Mouse (Mus musculus) limb, embryonic 10.5 days (tissue): ENCODE data around the gene Nbeal1. TPM values are rescaled to one million over a fixed set of nuclear protein-coding genes. Genes with fewer than 3 reads are reported as not detected.
A peak's percentile ranks its signal among the peaks of the same experiment; 100 is the strongest.

ENCODE experiments used
- DNase-seq: peaks from one replicate; pipeline ENCODE4 v3.0.0-alpha.2; 2017; ENCODE audit warnings: low spot score
- H3K27ac ChIP-seq: fragments of 300-500 bp; sonication (generic); 2 replicates; pipeline ENCODE4 v1.5.1; 2016; ENCODE audit warnings: mild to moderate bottlenecking
- H3K27me3 ChIP-seq: fragments of 300-500 bp; sonication (generic); 2 replicates; pipeline ENCODE4 v1.6.1; 2016; ENCODE audit warnings: low read depth, mild to moderate bottlenecking; ENCODE audit not compliant: poor library complexity, severe bottlenecking
- H3K36me3 ChIP-seq: fragments of 300-500 bp; sonication (generic); 2 replicates; pipeline ENCODE4 v1.6.1; 2016; ENCODE audit warnings: mild to moderate bottlenecking, moderate library complexity
- H3K4me1 ChIP-seq: fragments of 300-500 bp; sonication (generic); 2 replicates; pipeline ENCODE4 v1.6.1; 2016
- H3K4me3 ChIP-seq: fragments of 300-500 bp; sonication (generic); 2 replicates; pipeline ENCODE4 v1.5.1; 2016; ENCODE audit warnings: mild to moderate bottlenecking, moderate library complexity
- H3K9me3 ChIP-seq: fragments of 300-500 bp; sonication (generic); replicated peaks from 2 replicates; pipeline ENCODE4 v1.6.1; 2016; ENCODE audit warnings: mild to moderate bottlenecking
- WGBS: fragments of 180-500 bp; shearing (Covaris S2); methylation state at CpG from one replicate; pipeline ENCODE4 v1.1.7; 2016; 5-methylcytosine and 5-hydroxymethylcytosine counted together
- polyA plus RNA-seq: library from polyadenylated mRNA; unstranded; fragments of >200 nt; fragmentation: Nextera tagmentation; extraction: Ambion mirVana; gene quantifications from 2 replicates; pipeline ENCODE4 v1.2.1, GENCODE M21; 2016

Gene Nbeal1
- polyA plus RNA-seq, 1 experiment from 2014 or later = 8.4 TPM

GRCm38 (mm10) chr1:60196813-60197212 is 16.4 kb downstream of the Nbeal1 start:
- H3K27ac ChIP-seq = no peak overlapping the region
- H3K4me1 ChIP-seq = no peaks in the 10 kb centered on the region
- H3K9me3 ChIP-seq = no peaks in the 10 kb centered on the region
- no peak overlapping the region for H3K4me3 ChIP-seq
- WGBS = 71% methylated on average over 3 of the region's 3 CpGs
- H3K36me3 ChIP-seq = peaks cover 44% of the 10 kb centered on the region
- H3K27me3 ChIP-seq = no peaks in the 10 kb centered on the region
- DNase-seq = no peak

- no peak for DNase-seq
- Histone ChIP-seq H3K9me3 (no peaks in the 10 kb centered on the region), H3K4me3 (no peak overlapping the region), H3K36me3 (peaks cover 64% of the 10 kb centered on the region), H3K27me3 (no peaks in the 10 kb centered on the region), H3K4me1 (no peaks in the 10 kb centered on the region), H3K27ac (no peak overlapping the region)
- 82% methylated on average over 4 of the region's 4 CpGs for WGBS
Observed at GRCm38 (mm10) chr1:60199006-60199405, 18.6 kb downstream of the Nbeal1 start.

DNA sequence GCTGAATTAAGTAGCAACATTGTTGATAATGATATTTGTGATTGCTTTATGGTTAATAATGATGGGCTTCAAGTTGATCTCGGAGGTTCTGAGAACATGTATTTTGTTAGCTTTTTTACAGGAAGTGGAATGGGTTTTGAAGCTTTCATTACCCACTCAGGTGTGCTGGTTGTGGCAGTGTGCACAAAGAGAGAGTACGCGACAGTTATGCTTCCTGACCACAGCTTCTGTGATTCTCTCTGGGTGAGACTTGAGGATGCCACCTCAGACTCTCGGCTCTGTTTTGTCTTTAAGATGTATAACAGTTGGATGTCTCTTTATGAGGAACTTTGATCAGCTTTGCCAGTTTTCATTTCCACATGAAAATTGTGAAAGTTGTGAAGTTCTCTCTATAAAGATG is 55.9 kb downstream of the Nbeal1 start:
- H3K27me3 ChIP-seq = no peaks in the 10 kb centered on the region
- no peaks in the 10 kb centered on the region for H3K9me3 ChIP-seq
- no peaks in the 10 kb centered on the region for H3K4me1 ChIP-seq
- no peak overlapping the region for H3K27ac ChIP-seq
- DNase-seq = no peak
- 95% methylated on average over 4 of the region's 4 CpGs for WGBS
- peaks cover 54% of the 10 kb centered on the region for H3K36me3 ChIP-seq
- H3K4me3 ChIP-seq = no peak overlapping the region

DNA sequence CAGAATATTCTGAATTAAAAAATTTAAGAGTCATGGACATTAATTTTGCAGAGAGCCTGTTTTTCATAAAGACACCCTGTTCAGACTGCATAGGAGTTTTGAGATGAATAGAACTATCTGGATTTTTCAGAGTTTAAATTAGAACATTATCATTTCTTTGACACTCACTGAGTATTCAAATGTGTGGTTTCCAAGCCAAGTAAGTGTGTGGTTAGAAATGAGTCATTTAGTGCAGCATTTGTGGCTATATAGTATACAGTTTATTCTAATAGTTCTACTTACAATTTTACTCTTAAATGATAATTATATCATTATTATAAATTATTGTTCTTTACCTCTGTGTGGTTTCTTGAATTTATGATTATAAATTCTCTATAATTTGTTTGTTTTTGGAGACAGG is 60.0 kb downstream of the Nbeal1 start:
- Histone ChIP-seq H3K4me1 (no peaks in the 10 kb centered on the region), H3K36me3 (peaks cover 50% of the 10 kb centered on the region), H3K27me3 (no peaks in the 10 kb centered on the region), H3K27ac (no peak overlapping the region), H3K4me3 (no peak overlapping the region), H3K9me3 (no peaks in the 10 kb centered on the region)
- DNase-seq = no peak

GRCm38 (mm10) chr1:60268113-60268512 is 87.7 kb downstream of the Nbeal1 start:
- Histone ChIP-seq H3K27ac (no peak overlapping the region), H3K4me3 (no peak overlapping the region), H3K9me3 (no peaks in the 10 kb centered on the region), H3K36me3 (peaks cover 46% of the 10 kb centered on the region), H3K4me1 (no peaks in the 10 kb centered on the region), H3K27me3 (no peaks in the 10 kb centered on the region)
- WGBS = 97% methylated on average over 3 of the region's 3 CpGs
- DNase-seq = no peak

- Histone ChIP-seq H3K27me3 (no peaks in the 10 kb centered on the region), H3K4me3 (no peak overlapping the region), H3K27ac (no peak overlapping the region), H3K9me3 (no peaks in the 10 kb centered on the region), H3K4me1 (no peaks in the 10 kb centered on the region), H3K36me3 (peaks cover 34% of the 10 kb centered on the region)
- DNase-seq = no peak
Observed at GRCm38 (mm10) chr1:60269314-60269713, 88.9 kb downstream of the Nbeal1 start.

DNA sequence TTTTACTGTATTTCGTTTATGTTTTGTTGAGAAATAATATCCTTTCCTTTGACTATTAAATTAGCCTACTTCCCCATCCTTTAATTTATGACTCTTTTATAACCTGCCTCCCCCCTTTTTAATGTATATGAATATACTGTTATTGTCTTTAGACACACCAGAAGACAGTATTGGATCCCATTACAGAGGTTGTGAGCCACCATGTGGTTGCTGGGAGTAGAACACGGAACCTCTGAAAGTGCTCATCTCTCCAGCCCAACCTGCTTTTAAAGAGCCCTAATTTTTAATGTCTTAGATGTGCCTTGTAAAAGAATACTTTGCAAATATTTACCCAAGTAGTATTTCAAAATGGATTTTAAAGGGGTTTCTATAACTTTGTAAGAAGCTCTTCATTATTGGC is 92.1 kb downstream of the Nbeal1 start:
- H3K4me3 ChIP-seq = no peak overlapping the region
- no peaks in the 10 kb centered on the region for H3K4me1 ChIP-seq
- H3K27me3 ChIP-seq = no peaks in the 10 kb centered on the region
- no peak overlapping the region for H3K27ac ChIP-seq
- H3K9me3 ChIP-seq = no peaks in the 10 kb centered on the region
- WGBS = 82% methylated on average over 2 of the region's 2 CpGs
- H3K36me3 ChIP-seq = peaks cover 38% of the 10 kb centered on the region
- no peak for DNase-seq

GRCm38 (mm10) chr1:60293921-60294320 is 113.5 kb downstream of the Nbeal1 start:
- no peak overlapping the region for H3K4me3 ChIP-seq
- 80% methylated on average over 1 of the region's 1 CpGs for WGBS
- no peak for DNase-seq
- no peaks in the 10 kb centered on the region for H3K27me3 ChIP-seq
- H3K4me1 ChIP-seq = no peaks in the 10 kb centered on the region
- H3K36me3 ChIP-seq = peaks cover 66% of the 10 kb centered on the region
- no peak overlapping the region for H3K27ac ChIP-seq
- no peaks in the 10 kb centered on the region for H3K9me3 ChIP-seq

- peaks cover 16% of the 10 kb centered on the region for H3K4me1 ChIP-seq
- no peaks in the 10 kb centered on the region for H3K9me3 ChIP-seq
- H3K27ac ChIP-seq = peak within 1 kb of the TSS; percentile 94
- peak; percentile 92 for DNase-seq
- WGBS = 1% methylated on average over 60 of the region's 60 CpGs
- peaks cover 12% of the 10 kb centered on the region for H3K36me3 ChIP-seq
- H3K4me3 ChIP-seq = peak within 1 kb of the TSS; percentile 75
- H3K27me3 ChIP-seq = no peaks in the 10 kb centered on the region
Observed at GRCm38 (mm10) chr1:60342808-60343629, 162.6 kb downstream of the Nbeal1 start, which contains the start of gene Cyp20a1. Gene Cyp20a1 (plus strand): TSS chr1:60343323.

DNA sequence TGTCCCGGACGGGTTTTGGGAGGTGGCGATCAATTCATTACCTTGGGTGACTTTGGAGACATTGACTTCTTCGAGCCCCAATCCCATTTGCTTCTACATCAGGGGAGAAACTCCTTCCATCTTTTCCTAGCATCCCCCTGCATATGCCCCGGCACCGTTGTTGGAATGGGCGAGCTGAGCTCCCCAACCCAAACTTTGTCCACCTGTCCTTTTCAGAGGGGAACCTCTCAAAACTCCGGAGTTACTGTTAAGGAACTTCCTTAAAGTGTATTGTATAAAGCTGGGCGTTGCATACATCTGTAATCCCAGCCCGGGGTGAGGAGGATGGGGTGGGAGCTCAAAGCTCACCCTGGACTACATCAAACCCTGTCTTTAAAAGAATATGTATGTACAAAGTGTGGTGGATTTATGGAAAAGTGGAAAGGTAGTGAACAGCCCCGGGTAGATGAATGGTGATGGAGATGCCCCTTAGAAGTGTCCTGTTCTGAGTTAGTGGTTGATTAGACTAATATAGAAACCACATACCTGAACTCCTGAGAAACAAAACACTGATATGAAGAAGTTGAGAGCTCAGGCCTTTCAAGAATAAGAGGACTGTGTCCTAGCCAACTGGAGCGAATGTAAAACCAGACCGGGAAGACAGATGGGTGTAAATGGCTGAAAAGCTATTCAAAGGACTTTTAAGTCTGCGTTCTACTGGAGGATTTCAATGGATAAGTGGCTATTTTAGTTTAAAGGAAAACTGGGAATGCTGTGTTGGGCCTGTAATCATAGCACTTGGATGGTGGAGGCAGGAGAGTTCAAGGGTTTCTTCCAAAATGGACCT is 163.4 kb downstream of the Nbeal1 start:
- Histone ChIP-seq H3K27ac (peak overlapping the region; percentile 94), H3K27me3 (no peaks in the 10 kb centered on the region), H3K4me1 (peaks cover 16% of the 10 kb centered on the region), H3K9me3 (no peaks in the 10 kb centered on the region), H3K36me3 (peaks cover 7% of the 10 kb centered on the region; the same call in 1 of the 2 replicates), H3K4me3 (peak overlapping the region; percentile 75)
- WGBS = 17% methylated on average over 14 of the region's 14 CpGs
- no peak for DNase-seq

- Histone ChIP-seq H3K27me3 (no peaks in the 10 kb centered on the region), H3K9me3 (0 out of 2 replicates have a peak, but pooled peaks cover 5% of the 10 kb centered on the region), H3K36me3 (peaks cover 9% of the 10 kb centered on the region), H3K4me3 (no peak overlapping the region), H3K4me1 (peaks cover 16% of the 10 kb centered on the region), H3K27ac (no peak overlapping the region)
- 90% methylated on average over 6 of the region's 6 CpGs for WGBS
- no peak for DNase-seq
Observed at GRCm38 (mm10) chr1:60344670-60345069, 164.3 kb downstream of the Nbeal1 start.

- Histone ChIP-seq H3K36me3 (peaks cover 15% of the 10 kb centered on the region), H3K9me3 (0 out of 2 replicates have a peak, but pooled peaks cover 5% of the 10 kb centered on the region), H3K4me3 (no peak overlapping the region), H3K4me1 (peaks cover 16% of the 10 kb centered on the region), H3K27me3 (no peaks in the 10 kb centered on the region), H3K27ac (no peak overlapping the region)
- 72% methylated on average over 2 of the region's 2 CpGs for WGBS
- DNase-seq = no peak
Observed at GRCm38 (mm10) chr1:60345712-60346111, 165.3 kb downstream of the Nbeal1 start.

DNA sequence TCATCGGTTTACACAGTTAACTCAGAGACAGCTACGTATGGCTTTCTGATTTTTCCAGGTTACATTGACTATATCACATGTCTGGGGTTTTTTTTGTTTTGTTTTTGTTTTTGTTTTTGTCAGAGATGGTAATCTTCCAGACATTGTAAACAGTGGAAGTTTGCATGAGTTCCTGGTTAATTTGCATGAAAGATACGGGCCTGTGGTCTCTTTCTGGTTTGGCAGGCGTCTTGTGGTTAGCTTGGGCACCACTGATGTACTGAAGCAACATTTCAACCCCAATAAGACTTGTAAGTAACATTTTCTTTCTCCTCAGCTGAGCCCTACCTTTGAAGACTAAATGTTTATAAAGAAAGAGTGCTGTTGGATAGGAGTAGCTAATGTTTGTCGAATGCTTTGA is 172.4 kb downstream of the Nbeal1 start:
- H3K9me3 ChIP-seq = 0 out of 2 replicates have a peak, but pooled peaks cover 5% of the 10 kb centered on the region
- no peak overlapping the region for H3K27ac ChIP-seq
- DNase-seq = no peak
- H3K36me3 ChIP-seq = peaks cover 44% of the 10 kb centered on the region
- H3K4me3 ChIP-seq = no peak overlapping the region
- no peaks in the 10 kb centered on the region for H3K4me1 ChIP-seq
- no peaks in the 10 kb centered on the region for H3K27me3 ChIP-seq
- 93% methylated on average over 5 of the region's 5 CpGs for WGBS
